Mouse (Mus musculus): ENCODE data around the gene Cldn9. TPM values are rescaled to one million over a fixed set of nuclear protein-coding genes. Genes with fewer than 3 reads are reported as not detected.

Gene Cldn9
- total and polyA plus RNA-seq, 2 experiments from 2014 or later, result 0.25 to 0.55 TPM

- Histone ChIP-seq H3K27ac (ENCODE audit: low read depth, low read length) (no peak within 1 kb of the TSS), H3K9me3 (ENCODE audit: low read length) (no peaks in the 10 kb centered on the region), H3K9ac (replicated peaks; ENCODE audit: low read length, poor library complexity, severe bottlenecking) (peak within 1 kb of the TSS; percentile 52), H3K4me3 (ENCODE audit: low read depth, low read length) (peak within 1 kb of the TSS; percentile 43), H3K36me3 (ENCODE audit: insufficient read depth, low read length) (no peaks in the 10 kb centered on the region), H3K4me2 (ENCODE audit: low read depth, low read length, poor library complexity, severe bottlenecking) (peak within 1 kb of the TSS; percentile 96), H3K27me3 (ENCODE audit: insufficient read depth, low read length) (peaks cover 34% of the 10 kb centered on the region), H3K4me1 (ENCODE audit: insufficient read depth, low read length) (peaks cover 19% of the 10 kb centered on the region)
- DNase-seq (ENCODE audit: low spot score), result peak; percentile 76
- no peak for TF ChIP-seq CTCF (IDR thresholded peaks at IDR 0.05)
- no peak for ATAC-seq (ENCODE audit: low FRiP score)
- under 1% methylated on average over 34 of the region's 34 CpGs for WGBS
Observed at GRCm38 (mm10) chr17:23677236-23677679, 6.6 kb downstream of the Cldn9 start, which contains the start of gene Tnfrsf12a. Gene Tnfrsf12a (minus strand): TSS chr17:23677468.

- H3K9me3 ChIP-seq (ENCODE audit: low read length), result no peaks in the 10 kb centered on the region
- H3K4me3 ChIP-seq (ENCODE audit: low read depth, low read length), result peak overlapping the region; percentile 43
- peak overlapping the region; percentile 42 for H3K9ac ChIP-seq (replicated peaks; ENCODE audit: low read length, poor library complexity, severe bottlenecking)
- TF ChIP-seq CTCF (IDR thresholded peaks at IDR 0.05), result no peak
- H3K27ac ChIP-seq (ENCODE audit: low read depth, low read length), result no peak overlapping the region
- H3K4me1 ChIP-seq (ENCODE audit: insufficient read depth, low read length), result peaks cover 19% of the 10 kb centered on the region
- ATAC-seq (ENCODE audit: low FRiP score) (no peak), DNase-seq (ENCODE audit: low spot score) (no peak)
- H3K36me3 ChIP-seq (ENCODE audit: insufficient read depth, low read length), result no peaks in the 10 kb centered on the region
- WGBS, result 2% methylated on average over 36 of the region's 37 CpGs
- H3K27me3 ChIP-seq (ENCODE audit: insufficient read depth, low read length), result peaks cover 28% of the 10 kb centered on the region
- H3K4me2 ChIP-seq (ENCODE audit: low read depth, low read length, poor library complexity, severe bottlenecking), result peak overlapping the region; percentile 96
Observed at GRCm38 (mm10) chr17:23676473-23677031, 7.3 kb downstream of the Cldn9 start.

GRCm38 (mm10) chr17:23675564-23676281, 8.1 kb downstream of the Cldn9 start:
- TF ChIP-seq CTCF (IDR thresholded peaks at IDR 0.05), result peak; percentile 27; the same call in 1 of the 2 replicates
- Histone ChIP-seq H3K4me2 (ENCODE audit: low read depth, low read length, poor library complexity, severe bottlenecking) (peak overlapping the region; percentile 96), H3K4me1 (ENCODE audit: insufficient read depth, low read length) (peaks cover 19% of the 10 kb centered on the region), H3K27ac (ENCODE audit: low read depth, low read length) (no peak overlapping the region), H3K27me3 (ENCODE audit: insufficient read depth, low read length) (peaks cover 20% of the 10 kb centered on the region), H3K9me3 (ENCODE audit: low read length) (no peaks in the 10 kb centered on the region), H3K9ac (replicated peaks; ENCODE audit: low read length, poor library complexity, severe bottlenecking) (no peak overlapping the region; the same call in 1 of the 2 replicates), H3K36me3 (ENCODE audit: insufficient read depth, low read length) (no peaks in the 10 kb centered on the region), H3K4me3 (ENCODE audit: low read depth, low read length) (peak overlapping the region; percentile 43; the same call in 1 of the 2 replicates)
- WGBS, result 20% methylated on average over 15 of the region's 15 CpGs
- DNase-seq (ENCODE audit: low spot score) (no peak), ATAC-seq (ENCODE audit: low FRiP score) (no peak)

- no peaks in the 10 kb centered on the region for H3K9me3 ChIP-seq (ENCODE audit: low read length)
- peaks cover 14% of the 10 kb centered on the region for H3K27me3 ChIP-seq (ENCODE audit: insufficient read depth, low read length)
- H3K9ac ChIP-seq (replicated peaks; ENCODE audit: low read length, poor library complexity, severe bottlenecking), result no peak overlapping the region
- peaks cover 19% of the 10 kb centered on the region for H3K4me1 ChIP-seq (ENCODE audit: insufficient read depth, low read length)
- no peak for TF ChIP-seq CTCF (IDR thresholded peaks at IDR 0.05)
- WGBS, result 55% methylated on average over 5 of the region's 5 CpGs
- DNase-seq (ENCODE audit: low spot score), result no peak
- no peak overlapping the region for H3K27ac ChIP-seq (ENCODE audit: low read depth, low read length)
- H3K4me3 ChIP-seq (ENCODE audit: low read depth, low read length), result peak overlapping the region; percentile 59; the same call in 1 of the 2 replicates
- peak overlapping the region; percentile 79; the same call in 1 of the 2 replicates for H3K4me2 ChIP-seq (ENCODE audit: low read depth, low read length, poor library complexity, severe bottlenecking)
- ATAC-seq (ENCODE audit: low FRiP score), result no peak
- H3K36me3 ChIP-seq (ENCODE audit: insufficient read depth, low read length), result no peaks in the 10 kb centered on the region
Observed at GRCm38 (mm10) chr17:23675127-23675526, 8.7 kb downstream of the Cldn9 start.

GRCm38 (mm10) chr17:23674271-23674952, 9.4 kb downstream of the Cldn9 start:
- 34% methylated on average over 9 of the region's 9 CpGs for WGBS
- H3K4me2 ChIP-seq (ENCODE audit: low read depth, low read length, poor library complexity, severe bottlenecking), result peak overlapping the region; percentile 79
- peak overlapping the region; percentile 69 for H3K9ac ChIP-seq (replicated peaks; ENCODE audit: low read length, poor library complexity, severe bottlenecking)
- peaks cover 4% of the 10 kb centered on the region for H3K36me3 ChIP-seq (ENCODE audit: insufficient read depth, low read length)
- TF ChIP-seq CTCF (IDR thresholded peaks at IDR 0.05), result no peak
- ATAC-seq (ENCODE audit: low FRiP score), result no peak
- DNase-seq (ENCODE audit: low spot score), result no peak
- H3K4me1 ChIP-seq (ENCODE audit: insufficient read depth, low read length), result peaks cover 17% of the 10 kb centered on the region
- H3K4me3 ChIP-seq (ENCODE audit: low read depth, low read length), result peak overlapping the region; percentile 59
- H3K27ac ChIP-seq (ENCODE audit: low read depth, low read length), result peak overlapping the region; percentile 72
- no peaks in the 10 kb centered on the region for H3K9me3 ChIP-seq (ENCODE audit: low read length)
- H3K27me3 ChIP-seq (ENCODE audit: insufficient read depth, low read length), result peaks cover 7% of the 10 kb centered on the region
